Mouse (Mus musculus) limb, embryonic 15.5 days (tissue): Measurements from ENCODE around the gene Nrcam. TPM values are rescaled to one million over a fixed set of nuclear protein-coding genes. Genes with fewer than 3 reads are reported as not detected.

Source experiments
- ATAC-seq: fragments of 200-750 bp; cut with Nextera tagmentation; 2 replicates; pipeline ENCODE4 v1.8.0; 2017; ENCODE audit warnings: low read depth, moderate TSS enrichment; ENCODE audit not compliant: insufficient number of reproducible peaks, low FRiP score, low TSS enrichment
- H3K27ac ChIP-seq: fragments of 300-500 bp; sonication (generic); 2 replicates; pipeline ENCODE4 v1.5.1; 2015; ENCODE audit warnings: moderate library complexity, mild to moderate bottlenecking, inconsistent platforms
- H3K27me3 ChIP-seq: fragments of 300-500 bp; sonication (generic); 2 replicates; pipeline ENCODE4 v1.6.1; 2015; ENCODE audit warnings: inconsistent platforms
- H3K36me3 ChIP-seq: fragments of 300-500 bp; sonication (generic); 2 replicates; pipeline ENCODE4 v1.6.1; 2015; ENCODE audit warnings: inconsistent platforms
- H3K4me1 ChIP-seq: fragments of 300-500 bp; sonication (generic); 2 replicates; pipeline ENCODE4 v1.6.1; 2015; ENCODE audit warnings: inconsistent platforms
- H3K4me2 ChIP-seq: fragments of 300-500 bp; sonication (generic); 2 replicates; pipeline ENCODE4 v1.6.1; 2015; ENCODE audit warnings: mild to moderate bottlenecking, inconsistent platforms
- H3K4me3 ChIP-seq: fragments of 300-500 bp; sonication (generic); 2 replicates; pipeline ENCODE4 v1.5.1; 2015; ENCODE audit warnings: mild to moderate bottlenecking, inconsistent platforms
- H3K9ac ChIP-seq: fragments of 300-500 bp; sonication (generic); 2 replicates; pipeline ENCODE4 v1.6.1; 2015; ENCODE audit warnings: inconsistent platforms
- H3K9me3 ChIP-seq: fragments of 300-500 bp; sonication (generic); 2 replicates; pipeline ENCODE4 v1.6.1; 2016; ENCODE audit warnings: inconsistent platforms
- WGBS: fragments of 180-500 bp; shearing (Covaris S2); methylation state at CpG from one replicate; pipeline ENCODE4 v1.1.7; 2015; 5-methylcytosine and 5-hydroxymethylcytosine counted together
- polyA plus RNA-seq: library from polyadenylated mRNA; unstranded; fragments of >200 nt; fragmentation: Nextera tagmentation; extraction: Ambion mirVana; gene quantifications from 2 replicates; pipeline ENCODE4 v1.2.1, GENCODE M21; 2015

Gene Nrcam
- polyA plus RNA-seq, 1 experiment from 2014 or later = 2.8 TPM

GRCm38 (mm10) chr12:44411031-44411430 is 82.3 kb downstream of the Nrcam start:
- no peak overlapping the region for H3K27ac ChIP-seq
- no peak for ATAC-seq
- no peaks in the 10 kb centered on the region for H3K4me1 ChIP-seq
- no peak overlapping the region for H3K9ac ChIP-seq
- H3K9me3 ChIP-seq = no peaks in the 10 kb centered on the region
- H3K36me3 ChIP-seq = no peaks in the 10 kb centered on the region
- no peak overlapping the region for H3K4me2 ChIP-seq
- no peaks in the 10 kb centered on the region for H3K27me3 ChIP-seq
- H3K4me3 ChIP-seq = no peak overlapping the region
- 70% methylated on average over 3 of the region's 3 CpGs for WGBS

- Histone ChIP-seq H3K27ac (no peak overlapping the region), H3K4me3 (no peak overlapping the region), H3K9ac (no peak overlapping the region), H3K9me3 (no peaks in the 10 kb centered on the region), H3K36me3 (no peaks in the 10 kb centered on the region), H3K4me1 (no peaks in the 10 kb centered on the region), H3K27me3 (no peaks in the 10 kb centered on the region), H3K4me2 (no peak overlapping the region)
- no peak for ATAC-seq
- 40% methylated on average over 4 of the region's 4 CpGs for WGBS
These were observed 93.6 kb downstream of the Nrcam start for GRCm38 (mm10) chr12:44422154-44422866.

- Histone ChIP-seq H3K4me1 (no peaks in the 10 kb centered on the region), H3K36me3 (no peaks in the 10 kb centered on the region), H3K9ac (no peak overlapping the region), H3K9me3 (no peaks in the 10 kb centered on the region), H3K27me3 (no peaks in the 10 kb centered on the region), H3K4me3 (no peak overlapping the region), H3K4me2 (no peak overlapping the region), H3K27ac (no peak overlapping the region)
- no peak for ATAC-seq
- 79% methylated on average over 4 of the region's 4 CpGs for WGBS
These were observed 94.2 kb downstream of the Nrcam start for GRCm38 (mm10) chr12:44422867-44423255.

DNA sequence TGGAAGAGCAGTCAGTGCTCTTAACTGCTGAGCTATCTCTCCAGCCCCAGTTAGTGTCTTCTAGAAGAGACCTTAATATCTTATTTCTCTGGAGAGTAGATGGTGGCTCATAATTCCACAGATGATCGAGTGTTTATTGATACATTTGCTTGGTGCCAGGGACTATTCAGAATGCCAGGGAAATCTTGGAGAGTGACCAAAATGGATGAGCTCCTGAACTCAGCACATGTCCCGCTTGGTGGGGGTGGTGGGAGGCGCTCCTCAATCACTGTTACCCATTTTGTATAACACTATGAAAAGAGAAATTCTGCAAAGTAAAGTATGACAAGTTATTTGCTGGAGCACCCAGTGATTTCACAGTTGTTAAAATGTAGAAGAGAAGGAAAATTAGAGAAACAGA is 95.3 kb downstream of the Nrcam start:
- Histone ChIP-seq H3K27me3 (no peaks in the 10 kb centered on the region), H3K4me2 (no peak overlapping the region)
- 83% methylated on average over 3 of the region's 3 CpGs for WGBS

GRCm38 (mm10) chr12:44425040-44425439 is 96.4 kb downstream of the Nrcam start:
- ATAC-seq = no peak

More for the DNA sequence above, 95.3 kb downstream of the Nrcam start:
- Histone ChIP-seq H3K9me3 (no peaks in the 10 kb centered on the region), H3K4me1 (no peaks in the 10 kb centered on the region), H3K27ac (no peak overlapping the region), H3K36me3 (no peaks in the 10 kb centered on the region), H3K9ac (no peak overlapping the region), H3K4me3 (no peak overlapping the region)
- ATAC-seq = no peak

GRCm38 (mm10) chr12:44430335-44430734 is 101.7 kb downstream of the Nrcam start:
- no peaks in the 10 kb centered on the region for H3K9me3 ChIP-seq

More at GRCm38 (mm10) chr12:44425040-44425439, 96.4 kb downstream of the Nrcam start:
- Histone ChIP-seq H3K4me1 (no peaks in the 10 kb centered on the region), H3K27ac (no peak overlapping the region), H3K36me3 (no peaks in the 10 kb centered on the region), H3K4me2 (no peak overlapping the region), H3K27me3 (no peaks in the 10 kb centered on the region), H3K9me3 (no peaks in the 10 kb centered on the region), H3K4me3 (no peak overlapping the region), H3K9ac (no peak overlapping the region)
- 6% methylated on average over 6 of the region's 6 CpGs for WGBS

GRCm38 (mm10) chr12:44430996-44431395 is 102.3 kb downstream of the Nrcam start:
- H3K9me3 ChIP-seq = no peaks in the 10 kb centered on the region
- H3K9ac ChIP-seq = no peak overlapping the region
- no peaks in the 10 kb centered on the region for H3K36me3 ChIP-seq
- H3K27me3 ChIP-seq = no peaks in the 10 kb centered on the region
- no peak overlapping the region for H3K27ac ChIP-seq
- H3K4me1 ChIP-seq = no peaks in the 10 kb centered on the region
- H3K4me3 ChIP-seq = no peak overlapping the region
- no peak for ATAC-seq
- no peak overlapping the region for H3K4me2 ChIP-seq
- WGBS = 55% methylated on average over 7 of the region's 7 CpGs

More at GRCm38 (mm10) chr12:44430335-44430734, 101.7 kb downstream of the Nrcam start:
- H3K4me1 ChIP-seq = no peaks in the 10 kb centered on the region
- H3K27ac ChIP-seq = no peak overlapping the region
- no peaks in the 10 kb centered on the region for H3K27me3 ChIP-seq
- no peak for ATAC-seq
- H3K4me2 ChIP-seq = no peak overlapping the region
- H3K4me3 ChIP-seq = no peak overlapping the region
- 78% methylated on average over 6 of the region's 6 CpGs for WGBS
- no peak overlapping the region for H3K9ac ChIP-seq
- no peaks in the 10 kb centered on the region for H3K36me3 ChIP-seq

GRCm38 (mm10) chr12:44432727-44433126 is 104.0 kb downstream of the Nrcam start:
- Histone ChIP-seq H3K27ac (no peak overlapping the region), H3K9me3 (no peaks in the 10 kb centered on the region), H3K36me3 (no peaks in the 10 kb centered on the region), H3K4me3 (no peak overlapping the region), H3K4me1 (no peaks in the 10 kb centered on the region), H3K27me3 (no peaks in the 10 kb centered on the region), H3K4me2 (no peak overlapping the region), H3K9ac (no peak overlapping the region)
- whole genome bisulfite sequencing = 78% methylated on average over 3 of the region's 3 CpGs
- no peak for ATAC-seq

DNA sequence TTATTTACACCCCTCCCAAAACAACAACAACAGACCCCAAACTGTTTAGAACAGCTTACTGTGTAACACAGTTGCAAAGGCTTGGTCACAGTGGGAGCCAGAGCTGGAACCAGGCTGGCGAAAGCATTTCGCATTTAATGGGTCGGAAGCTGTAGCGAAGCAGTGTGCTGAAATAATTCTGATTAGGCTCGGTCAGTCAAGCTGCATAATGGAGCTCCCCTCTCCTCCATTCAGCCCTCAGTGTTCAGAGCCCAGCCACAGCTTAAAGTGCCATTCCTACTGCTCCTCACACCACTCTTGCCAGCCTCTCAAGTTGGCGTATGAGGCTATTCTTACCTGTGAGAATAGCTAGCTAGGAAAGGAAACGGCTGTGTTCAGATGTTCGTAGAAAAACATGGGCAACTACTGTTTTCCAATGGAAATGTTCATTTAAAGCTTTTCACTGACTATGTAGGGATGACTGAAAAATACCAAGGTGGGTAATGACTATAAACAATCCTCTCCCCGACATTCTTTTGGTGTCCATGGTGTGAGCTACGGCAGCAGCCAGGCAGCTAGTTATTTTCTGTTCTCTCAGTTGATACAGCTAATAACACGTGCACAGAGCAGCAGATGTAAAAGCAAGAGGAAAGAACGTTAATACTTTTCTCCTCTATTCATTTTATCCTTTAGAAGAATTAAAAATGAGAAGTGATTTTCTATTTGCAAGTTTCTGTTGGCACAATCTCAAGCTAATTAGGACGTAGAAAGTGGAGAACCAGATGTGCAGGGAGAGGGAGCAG is 108.6 kb downstream of the Nrcam start:
- 47% methylated on average over 13 of the region's 13 CpGs for WGBS

GRCm38 (mm10) chr12:44438884-44439283 is 110.2 kb downstream of the Nrcam start:
- Histone ChIP-seq H3K36me3 (no peaks in the 10 kb centered on the region), H3K9me3 (no peaks in the 10 kb centered on the region), H3K27ac (no peak overlapping the region), H3K4me2 (no peak overlapping the region), H3K27me3 (no peaks in the 10 kb centered on the region), H3K4me3 (no peak overlapping the region), H3K4me1 (0 out of 2 replicates have a peak, but pooled peaks cover 2% of the 10 kb centered on the region), H3K9ac (no peak overlapping the region)
- no peak for ATAC-seq
- WGBS = 13% methylated on average over 8 of the region's 8 CpGs

More for the DNA sequence above, 108.6 kb downstream of the Nrcam start:
- H3K27ac ChIP-seq = no peak overlapping the region
- 0 out of 2 replicates have a peak, but pooled peaks cover 2% of the 10 kb centered on the region for H3K4me1 ChIP-seq
- no peak overlapping the region for H3K4me3 ChIP-seq
- no peak overlapping the region for H3K4me2 ChIP-seq
- no peaks in the 10 kb centered on the region for H3K27me3 ChIP-seq
- no peaks in the 10 kb centered on the region for H3K9me3 ChIP-seq
- ATAC-seq = no peak
- H3K36me3 ChIP-seq = no peaks in the 10 kb centered on the region
- H3K9ac ChIP-seq = no peak overlapping the region

GRCm38 (mm10) chr12:44440230-44440629 is 111.5 kb downstream of the Nrcam start:
- no peak overlapping the region for H3K9ac ChIP-seq
- 29% methylated on average over 4 of the region's 4 CpGs for WGBS
- 0 out of 2 replicates have a peak, but pooled peaks cover 2% of the 10 kb centered on the region for H3K4me1 ChIP-seq
- no peaks in the 10 kb centered on the region for H3K27me3 ChIP-seq
- H3K4me3 ChIP-seq = no peak overlapping the region
- no peaks in the 10 kb centered on the region for H3K9me3 ChIP-seq
- H3K4me2 ChIP-seq = no peak overlapping the region
- no peak overlapping the region for H3K27ac ChIP-seq
- no peak for ATAC-seq
- no peaks in the 10 kb centered on the region for H3K36me3 ChIP-seq

DNA sequence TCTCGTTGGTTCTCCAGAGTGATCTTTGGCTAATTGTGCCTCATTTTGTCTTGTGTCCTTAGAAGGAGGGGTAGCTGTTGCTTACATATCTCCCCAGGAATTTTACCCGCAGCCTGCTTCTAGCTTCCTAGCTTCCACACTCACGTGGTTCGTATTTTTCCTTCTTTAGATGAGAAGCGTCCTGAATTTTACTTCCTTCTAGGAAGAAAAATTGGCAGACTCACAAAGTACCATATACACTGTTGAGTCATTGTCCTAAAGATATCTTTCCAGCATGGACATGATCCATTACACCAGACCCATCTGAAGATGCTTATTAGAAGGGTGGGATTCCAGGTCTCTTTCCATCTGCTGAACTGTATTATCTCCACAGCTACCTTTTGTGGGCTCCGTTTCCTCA is 122.2 kb downstream of the Nrcam start:
- Histone ChIP-seq H3K9ac (no peak overlapping the region), H3K4me3 (no peak overlapping the region), H3K36me3 (no peaks in the 10 kb centered on the region), H3K27me3 (no peaks in the 10 kb centered on the region), H3K4me1 (no peaks in the 10 kb centered on the region), H3K4me2 (no peak overlapping the region), H3K9me3 (no peaks in the 10 kb centered on the region), H3K27ac (no peak overlapping the region)
- 71% methylated on average over 6 of the region's 6 CpGs for WGBS
- no peak for ATAC-seq
